Mouse (Mus musculus) liver, adult 2 months (tissue): ENCODE measurements around the gene Pde2a.

Source experiments
- CTCF ChIP-seq: fragments of 200-500 bp; IDR thresholded peaks from 2 replicates; pipeline ENCODE4 v1.5.1; 2011; ENCODE audit warnings: low read depth, low read length, control low read depth
- POLR2A ChIP-seq: fragments of 200-500 bp; IDR thresholded peaks from 2 replicates; pipeline ENCODE4 v1.6.1; 2011; ENCODE audit warnings: low read length, control low read depth; ENCODE audit not compliant: insufficient read depth; ENCODE audit errors: extremely low read depth

- no peak for TF ChIP-seq CTCF
- TF ChIP-seq POLR2A: no peak
Measured at GRCm38 (mm10) chr7:101435038-101435437, 13.5 kb downstream of the Pde2a start.
